Mouse (Mus musculus) CH12.LX (cell line): ENCODE data around the gene Pigyl.

Experiments used
- CHD1 ChIP-seq: IDR thresholded peaks from 2 replicates; pipeline ENCODE4 v1.6.1; 2012; ENCODE audit warnings: low read depth, low read length, improper control_type of control experiment, inconsistent platforms
- CHD2 ChIP-seq: IDR thresholded peaks from 2 replicates; pipeline ENCODE4 v1.6.1; 2011; ENCODE audit warnings: low read length, improper control_type of control experiment
- CTCF ChIP-seq, 2 experiments: IDR thresholded peaks in 1 of 2; conservative IDR thresholded peaks in 1 of 2; 2 replicates each; pipeline ENCODE4 v1.5.1; 2011 to 2012; ENCODE audit warnings: low read depth in 2 of 2, low read length in 2 of 2, improper control_type of control experiment in 1 of 2, inconsistent platforms in 1 of 2, mild to moderate bottlenecking in 1 of 2, moderate library complexity in 1 of 2
- ELF1 ChIP-seq: IDR thresholded peaks from 2 replicates; pipeline ENCODE4 v1.6.1; 2014; ENCODE audit warnings: low read depth, mild to moderate bottlenecking, inconsistent platforms, low read length, improper control_type of control experiment
- NELFE ChIP-seq: IDR thresholded peaks from 2 replicates; pipeline ENCODE4 v1.6.1; 2011; ENCODE audit warnings: low read depth, low read length, improper control_type of control experiment
- POLR2A ChIP-seq: IDR thresholded peaks from 2 replicates; pipeline ENCODE4 v1.6.1; 2011; ENCODE audit warnings: low read depth, mild to moderate bottlenecking, improper control_type of control experiment, low read length
- POLR2AphosphoS2 ChIP-seq: IDR thresholded peaks from 2 replicates; pipeline ENCODE4 v1.6.1; 2011; ENCODE audit warnings: low read depth, low read length, improper control_type of control experiment
- RAD21 ChIP-seq: IDR thresholded peaks from 2 replicates; pipeline ENCODE4 v1.6.1; 2011; ENCODE audit warnings: low read depth, mild to moderate bottlenecking, low read length, improper control_type of control experiment, moderate library complexity
- SMC3 ChIP-seq: IDR thresholded peaks from 2 replicates; pipeline ENCODE4 v1.6.1; 2011; ENCODE audit warnings: low read depth, low read length, improper control_type of control experiment
- UBTF ChIP-seq: IDR thresholded peaks from 2 replicates; pipeline ENCODE4 v1.6.1; 2012; ENCODE audit warnings: low read depth, mild to moderate bottlenecking, inconsistent platforms, low read length, improper control_type of control experiment, moderate library complexity
- USF1 ChIP-seq: IDR thresholded peaks from 2 replicates; pipeline ENCODE4 v1.6.1; 2014; ENCODE audit warnings: low read depth, mild to moderate bottlenecking, inconsistent platforms, low read length, improper control_type of control experiment
- ZC3H11A ChIP-seq: IDR thresholded peaks from 2 replicates; pipeline ENCODE4 v1.6.1; 2012; ENCODE audit warnings: low read depth, mild to moderate bottlenecking, inconsistent platforms, low read length, improper control_type of control experiment

GRCm38 (mm10) chr9:22125246-22126027 is 31.2 kb upstream of the Pigyl start:
- TF ChIP-seq CTCF (conservative IDR thresholded peaks at IDR 0.05 in 1 of 2, IDR thresholded peaks at IDR 0.05 in 1 of 2; ENCODE audit: low read depth in 2 of 2, low read length in 2 of 2) (peak in 1 of 2 experiments; percentile 8; a peak in 1 of 4 replicates), SMC3 (no peak), POLR2A (no peak), ZC3H11A (no peak), POLR2AphosphoS2 (no peak), UBTF (no peak), CHD1 (no peak), ELF1 (no peak), RAD21 (no peak), CHD2 (no peak), NELFE (no peak), USF1 (no peak)
